Mouse (Mus musculus): ENCODE results near the gene Clic4. TPM values are rescaled to one million over a fixed set of nuclear protein-coding genes. Genes with fewer than 3 reads are reported as not detected.

Clic4 gene
- polyA plus RNA-seq (2012; fragmentation: generic; extraction: Trizol): 139 TPM
- long read RNA-seq, experiment 1, full-length matches to known transcripts: 119 of 154 reads
- long read RNA-seq, experiment 1, partial matches to known transcripts: 33 of 154 reads
- long read RNA-seq, experiment 1, other reads (novel, unspliced or antisense): 2 of 154 reads
- long read RNA-seq, experiment 2, full-length matches to known transcripts: 1,525 of 1,640 reads
- long read RNA-seq, experiment 2, partial matches to known transcripts: 16 of 1,640 reads
- long read RNA-seq, experiment 2, other reads (novel, unspliced or antisense): 99 of 1,640 reads

GRCm38 (mm10) chr4:135272640-135273306, at the start of gene Clic4:
TSS of gene Clic4 (minus strand) at chr4:135272814.
- peaks cover 43% of the 10 kb centered on the region for H3K79me3 ChIP-seq (ENCODE audit: low read depth)

DNA sequence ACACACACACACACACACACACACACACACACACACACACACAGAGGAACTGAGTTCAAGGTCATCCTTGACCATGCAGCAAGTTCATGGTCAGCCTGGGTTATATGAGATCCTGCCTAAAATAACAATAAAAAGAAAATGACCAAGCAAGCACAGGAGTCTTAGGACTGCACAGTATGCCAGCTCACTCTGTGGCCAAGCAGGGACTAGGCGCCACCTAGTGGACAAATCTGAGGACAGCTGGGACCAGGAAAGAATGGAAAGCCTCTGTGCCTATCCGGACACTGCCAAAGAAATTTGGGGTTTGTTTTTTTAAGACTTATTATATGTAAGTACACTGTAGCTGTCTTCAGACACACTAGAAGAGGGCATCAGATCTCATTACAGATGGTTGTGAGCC, 45.4 kb upstream of the Clic4 start:
- peaks cover 2% of the 10 kb centered on the region for H3K79me3 ChIP-seq (ENCODE audit: low read depth)
- no peaks in the 10 kb centered on the region for H3K27me3 ChIP-seq (ENCODE audit: control insufficient read depth, insufficient read depth, insufficient read length)
- H3K36me3 ChIP-seq (ENCODE audit: control insufficient read depth, insufficient read depth): peaks cover 87% of the 10 kb centered on the region
- H3ac ChIP-seq (ENCODE audit: control insufficient read depth, insufficient read length, low read depth): no peak overlapping the region
- peaks cover 7% of the 10 kb centered on the region for H3K79me2 ChIP-seq (ENCODE audit: control insufficient read depth, insufficient read depth)
- peak; percentile 82 for TF ChIP-seq CTCF (IDR thresholded peaks at IDR 0.05; ENCODE audit: control insufficient read depth, insufficient read depth, insufficient read length)
- no peak for TF ChIP-seq MYOG (IDR thresholded peaks at IDR 0.05; ENCODE audit: control insufficient read depth, extremely low read depth, insufficient read length)
- H3K4me3 ChIP-seq (ENCODE audit: insufficient read depth, poor library complexity, severe bottlenecking): no peak overlapping the region

More at GRCm38 (mm10) chr4:135272640-135273306, at the start of gene Clic4:
- Histone ChIP-seq H3K79me2 (ENCODE audit: control insufficient read depth, insufficient read depth) (peaks cover 47% of the 10 kb centered on the region), H3ac (ENCODE audit: control insufficient read depth, insufficient read length, low read depth) (peak within 1 kb of the TSS; percentile 88), H3K27me3 (ENCODE audit: control insufficient read depth, insufficient read depth, insufficient read length) (no peaks in the 10 kb centered on the region), H3K4me3 (ENCODE audit: insufficient read depth, poor library complexity, severe bottlenecking) (peak within 1 kb of the TSS; percentile 76), H3K36me3 (ENCODE audit: control insufficient read depth, insufficient read depth) (peaks cover 31% of the 10 kb centered on the region)
- TF ChIP-seq MAX (IDR thresholded peaks at IDR 0.05) (peak; percentile 67), MYOD1 (IDR thresholded peaks at IDR 0.05; ENCODE audit: control insufficient read depth, insufficient read length, low read depth) (peak; percentile 74), CTCF (IDR thresholded peaks at IDR 0.05; ENCODE audit: control insufficient read depth, insufficient read depth, insufficient read length) (no peak)

DNA sequence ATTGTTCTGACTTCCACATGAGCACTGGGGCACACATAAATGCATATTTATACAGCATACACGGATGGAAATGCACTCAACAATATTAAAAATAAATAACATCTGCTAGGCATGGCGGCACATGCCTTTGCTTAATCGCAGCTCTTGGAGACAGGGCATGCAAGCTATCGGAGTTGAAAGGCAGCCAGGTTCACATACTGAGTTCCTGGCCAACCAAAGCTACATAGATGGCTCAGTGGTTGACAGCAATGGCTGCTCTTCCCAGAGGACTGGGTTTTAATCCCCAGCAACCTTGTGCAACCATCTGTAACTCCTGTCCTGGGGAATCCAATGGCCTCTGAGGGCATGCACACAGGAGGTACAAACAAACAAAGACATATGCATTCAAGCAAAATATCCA, 44.9 kb upstream of the Clic4 start:
- Histone ChIP-seq H3K36me3 (ENCODE audit: control insufficient read depth, insufficient read depth) (peaks cover 83% of the 10 kb centered on the region), H3K4me3 (ENCODE audit: insufficient read depth, poor library complexity, severe bottlenecking) (no peak overlapping the region), H3K79me2 (ENCODE audit: control insufficient read depth, insufficient read depth) (peaks cover 7% of the 10 kb centered on the region), H3K79me3 (ENCODE audit: low read depth) (peaks cover 2% of the 10 kb centered on the region), H3ac (ENCODE audit: control insufficient read depth, insufficient read length, low read depth) (no peak overlapping the region), H3K27me3 (ENCODE audit: control insufficient read depth, insufficient read depth, insufficient read length) (no peaks in the 10 kb centered on the region)
- TF ChIP-seq CTCF (IDR thresholded peaks at IDR 0.05; ENCODE audit: control insufficient read depth, insufficient read depth, insufficient read length) (no peak), MYOD1 (IDR thresholded peaks at IDR 0.05; ENCODE audit: control insufficient read depth, insufficient read length, low read depth) (no peak), CEBPB (IDR thresholded peaks at IDR 0.05; ENCODE audit: low read depth) (no peak), MYOG (IDR thresholded peaks at IDR 0.05; ENCODE audit: control insufficient read depth, extremely low read depth, insufficient read length) (no peak), MAX (IDR thresholded peaks at IDR 0.05) (no peak), USF1 (IDR thresholded peaks at IDR 0.05; ENCODE audit: low read depth) (no peak), FOSL1 (IDR thresholded peaks at IDR 0.05; ENCODE audit: insufficient read depth, low read length, poor library complexity, severe bottlenecking) (no peak)

GRCm38 (mm10) chr4:135315287-135315686, 42.7 kb upstream of the Clic4 start:
- H3K79me2 ChIP-seq (ENCODE audit: control insufficient read depth, insufficient read depth): peaks cover 7% of the 10 kb centered on the region
- no peak overlapping the region for H3ac ChIP-seq (ENCODE audit: control insufficient read depth, insufficient read length, low read depth)
- no peak overlapping the region for H3K4me3 ChIP-seq (ENCODE audit: insufficient read depth, poor library complexity, severe bottlenecking)
- H3K36me3 ChIP-seq (ENCODE audit: control insufficient read depth, insufficient read depth): peaks cover 60% of the 10 kb centered on the region
- no peaks in the 10 kb centered on the region for H3K27me3 ChIP-seq (ENCODE audit: control insufficient read depth, insufficient read depth, insufficient read length)
- no peak for TF ChIP-seq CEBPB (IDR thresholded peaks at IDR 0.05; ENCODE audit: low read depth)
- TF ChIP-seq USF1 (IDR thresholded peaks at IDR 0.05; ENCODE audit: low read depth): no peak
- TF ChIP-seq MYOD1 (IDR thresholded peaks at IDR 0.05; ENCODE audit: control insufficient read depth, insufficient read length, low read depth): no peak
- TF ChIP-seq CTCF (IDR thresholded peaks at IDR 0.05; ENCODE audit: control insufficient read depth, insufficient read depth, insufficient read length): no peak
- TF ChIP-seq FOSL1 (IDR thresholded peaks at IDR 0.05; ENCODE audit: insufficient read depth, low read length, poor library complexity, severe bottlenecking): no peak
- H3K79me3 ChIP-seq (ENCODE audit: low read depth): peaks cover 2% of the 10 kb centered on the region

GRCm38 (mm10) chr4:135314419-135314832, 41.8 kb upstream of the Clic4 start:
- Histone ChIP-seq H3K79me2 (ENCODE audit: control insufficient read depth, insufficient read depth) (peaks cover 7% of the 10 kb centered on the region), H3K4me3 (ENCODE audit: insufficient read depth, poor library complexity, severe bottlenecking) (no peak overlapping the region), H3K36me3 (ENCODE audit: control insufficient read depth, insufficient read depth) (peaks cover 52% of the 10 kb centered on the region), H3ac (ENCODE audit: control insufficient read depth, insufficient read length, low read depth) (no peak overlapping the region), H3K27me3 (ENCODE audit: control insufficient read depth, insufficient read depth, insufficient read length) (no peaks in the 10 kb centered on the region), H3K79me3 (ENCODE audit: low read depth) (peaks cover 2% of the 10 kb centered on the region)
- TF ChIP-seq CEBPB (IDR thresholded peaks at IDR 0.05; ENCODE audit: low read depth) (no peak), USF1 (IDR thresholded peaks at IDR 0.05; ENCODE audit: low read depth) (no peak), MAX (IDR thresholded peaks at IDR 0.05) (no peak), MYOD1 (IDR thresholded peaks at IDR 0.05; ENCODE audit: control insufficient read depth, insufficient read length, low read depth) (no peak), FOSL1 (IDR thresholded peaks at IDR 0.05; ENCODE audit: insufficient read depth, low read length, poor library complexity, severe bottlenecking) (no peak), CTCF (IDR thresholded peaks at IDR 0.05; ENCODE audit: control insufficient read depth, insufficient read depth, insufficient read length) (no peak), MYOG (IDR thresholded peaks at IDR 0.05; ENCODE audit: control insufficient read depth, extremely low read depth, insufficient read length) (no peak)

Measured in C2C12 (cell line).